Mouse (Mus musculus) liver, adult 2 months (tissue): Measurements from ENCODE around the gene Prex1.

Source experiments
- CTCF ChIP-seq: fragments of 200-500 bp; IDR thresholded peaks from 2 replicates; pipeline ENCODE4 v1.5.1; 2011; ENCODE audit warnings: low read depth, low read length, control low read depth
- POLR2A ChIP-seq: fragments of 200-500 bp; IDR thresholded peaks from 2 replicates; pipeline ENCODE4 v1.6.1; 2011; ENCODE audit warnings: low read length, control low read depth; ENCODE audit not compliant: insufficient read depth; ENCODE audit errors: extremely low read depth

- TF ChIP-seq CTCF: no peak
- no peak for TF ChIP-seq POLR2A
Observed at GRCm38 (mm10) chr2:166662595-166663160, 51.0 kb downstream of the Prex1 start.
